Mouse (Mus musculus): ENCODE results near the gene Zfp57.

DNA sequence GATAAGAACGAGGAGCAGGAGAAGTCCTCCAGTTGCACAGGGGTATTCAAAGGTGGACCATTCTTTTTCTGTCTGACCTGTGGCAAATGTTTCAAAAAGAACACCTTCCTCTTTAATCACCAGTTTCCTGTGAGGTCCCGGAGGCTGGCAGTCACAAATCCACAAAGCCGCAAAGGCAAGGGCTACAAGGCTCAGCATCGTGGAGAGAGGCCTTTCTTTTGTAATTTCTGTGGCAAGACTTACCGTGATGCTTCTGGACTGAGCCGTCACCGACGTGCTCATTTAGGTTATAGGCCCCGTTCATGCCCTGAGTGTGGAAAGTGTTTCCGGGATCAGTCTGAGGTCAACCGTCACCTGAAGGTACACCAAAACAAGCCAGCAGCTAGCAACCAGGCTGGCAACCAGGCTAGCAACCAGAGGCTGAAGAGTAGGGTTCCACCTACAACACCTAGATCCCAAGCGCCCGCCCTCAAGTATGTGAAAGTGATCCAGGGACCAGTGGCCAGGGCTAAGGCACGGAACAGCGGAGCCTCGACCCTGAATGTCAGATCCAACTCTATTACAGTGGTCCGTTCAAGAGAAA, 8.6 kb downstream of the Zfp57 start:
- TF ChIP-seq CTCF (IDR thresholded peaks at IDR 0.05; ENCODE audit: borderline replicate concordance, insufficient read depth, low read length) (no peak), POLR2A (IDR thresholded peaks at IDR 0.05; ENCODE audit: low read depth, low read length) (no peak)

Data from embryonic fibroblast, embryonic 13.5 days (primary cell).